Mouse (Mus musculus) cerebellum, postnatal 10 days (tissue): ENCODE results near the gene Bmp2.

ENCODE experiments used
- DNase-seq, 2 experiments: peaks; one replicate each; pipeline ENCODE4 v3.0.0; 2021; ENCODE audit warnings: mixed read lengths in 2 of 2

The Bmp2 gene

GRCm38 (mm10) chr2:133552031-133552841 lies at the start of gene Bmp2:
Bmp2 (plus strand) TSS chr2:133552159.
- peak; percentile 44 to 46 for DNase-seq

- no peak for DNase-seq
Observed at GRCm38 (mm10) chr2:133505678-133506077, 46.3 kb upstream of the Bmp2 start.

- no peak for DNase-seq
Observed at GRCm38 (mm10) chr2:133507045-133507444, 44.9 kb upstream of the Bmp2 start.

GRCm38 (mm10) chr2:133509141-133509540 lies 42.8 kb upstream of the Bmp2 start:
- DNase-seq: no peak

GRCm38 (mm10) chr2:133511011-133511779 lies 40.8 kb upstream of the Bmp2 start:
- no peak for DNase-seq

- DNase-seq: no peak
Observed at GRCm38 (mm10) chr2:133516331-133517046, 35.5 kb upstream of the Bmp2 start.

GRCm38 (mm10) chr2:133517867-133518266 lies 34.1 kb upstream of the Bmp2 start:
- DNase-seq: no peak

- DNase-seq: no peak
Observed at GRCm38 (mm10) chr2:133521193-133521592, 30.8 kb upstream of the Bmp2 start.

GRCm38 (mm10) chr2:133522121-133522520 lies 29.8 kb upstream of the Bmp2 start:
- peak; percentile 21 to 24 for DNase-seq

GRCm38 (mm10) chr2:133525621-133526181 lies 26.3 kb upstream of the Bmp2 start:
- DNase-seq: peak in 1 of 2 experiments; percentile 10

- peak; percentile 67 to 72 for DNase-seq
Observed at GRCm38 (mm10) chr2:133529396-133529795, 22.6 kb upstream of the Bmp2 start.

GRCm38 (mm10) chr2:133533073-133533472 lies 18.9 kb upstream of the Bmp2 start:
- no peak for DNase-seq

GRCm38 (mm10) chr2:133535481-133535880 lies 16.5 kb upstream of the Bmp2 start:
- no peak for DNase-seq

GRCm38 (mm10) chr2:133536812-133537211 lies 15.1 kb upstream of the Bmp2 start:
- no peak for DNase-seq

GRCm38 (mm10) chr2:133540702-133541101 lies 11.3 kb upstream of the Bmp2 start:
- DNase-seq: no peak

- peak; percentile 72 to 82 for DNase-seq
Observed at GRCm38 (mm10) chr2:133550238-133550682, 1.7 kb upstream of the Bmp2 start.

GRCm38 (mm10) chr2:133552842-133553465 lies 995 bp downstream of the Bmp2 start:
- DNase-seq: peak; percentile 8 to 39

GRCm38 (mm10) chr2:133553911-133554285 lies 1.9 kb downstream of the Bmp2 start:
- DNase-seq: no peak

GRCm38 (mm10) chr2:133554286-133555021 lies 2.5 kb downstream of the Bmp2 start:
- DNase-seq: peak; percentile 35 to 38

GRCm38 (mm10) chr2:133564248-133564886 lies 12.4 kb downstream of the Bmp2 start:
- no peak for DNase-seq

- no peak for DNase-seq
Observed at GRCm38 (mm10) chr2:133565424-133565823, 13.5 kb downstream of the Bmp2 start.
